Mouse (Mus musculus) adrenal gland, adult 2 months (tissue): ENCODE data around the gene Baz1a. TPM values are rescaled to one million over a fixed set of nuclear protein-coding genes. Genes with fewer than 3 reads are reported as not detected.

Experiments
- DNase-seq: peaks from one replicate; pipeline ENCODE4 v3.0.0; 2021
- polyA plus RNA-seq: library from polyadenylated mRNA; depleted of rRNA; stranded (reverse); fragments of >200 nt; gene quantifications from 2 replicates; pipeline ENCODE4 v1.2.3, GENCODE M21; 2012; rRNA removed
- total RNA-seq, 2 experiments: library from RNA; stranded (reverse); gene quantifications; 2 replicates each; pipeline ENCODE4 v1.2.3; 2021

Baz1a gene
- total and polyA plus RNA-seq, 3 experiments: 1.4 to 37.6 (median 16.5) TPM

GRCm38 (mm10) chr12:54859531-54859930 lies 154.6 kb downstream of the Baz1a start:
- no peak for DNase-seq

DNA sequence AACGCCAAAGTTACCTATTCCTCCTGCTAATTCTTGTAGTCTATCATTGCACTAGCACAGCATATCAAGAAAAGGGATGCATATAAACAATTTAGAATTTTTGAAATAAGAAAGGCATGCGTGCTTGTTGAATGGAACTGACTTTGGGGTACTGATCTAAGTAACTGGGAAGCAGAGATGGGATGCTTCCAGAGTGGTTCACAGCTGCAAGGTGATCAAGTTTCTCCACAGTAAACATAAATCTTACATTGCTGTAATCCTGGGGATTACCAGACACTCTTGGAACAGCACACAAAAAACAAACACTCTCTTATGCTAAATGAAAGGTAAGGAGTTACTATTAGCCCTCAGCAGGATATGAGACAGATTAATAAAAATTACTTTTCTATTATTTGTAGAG lies 163.6 kb downstream of the Baz1a start:
- DNase-seq: no peak

DNA sequence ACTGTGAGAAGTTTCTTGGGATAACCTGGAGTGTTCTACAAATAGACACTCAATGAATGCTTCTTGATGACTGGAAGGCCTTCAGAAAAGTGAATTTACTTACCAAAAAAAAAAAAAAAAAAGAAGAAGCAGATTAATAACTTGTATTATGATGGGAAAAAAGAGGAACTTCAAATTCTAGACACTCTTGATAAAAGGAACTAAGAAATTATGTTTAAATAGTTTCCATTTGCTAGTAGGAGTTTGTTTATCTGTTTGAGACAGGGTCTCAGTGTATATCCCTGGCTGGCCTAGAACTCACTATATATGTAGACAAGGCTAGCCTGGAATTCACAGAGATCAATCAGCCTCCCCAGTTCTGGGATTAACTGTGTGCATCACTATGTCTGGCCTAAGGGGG lies 169.7 kb downstream of the Baz1a start:
- DNase-seq: no peak

Other genes starting within 250 kb of the Baz1a start
- gene Snx6, start 218.6 kb downstream of the Baz1a start, total RNA-seq: 10 to 100 TPM; 54.7 to 62.0 TPM
- gene Snx6, start 218.6 kb downstream of the Baz1a start, polyA plus RNA-seq: 9.9 and 16.3 TPM in 2 replicates
- gene Cfl2, start 151.5 kb downstream of the Baz1a start, total RNA-seq: 100 to 1,000 TPM; 110 to 136 TPM
- 1.8 and 3.6 TPM in 2 replicates for gene Cfl2, start 151.5 kb downstream of the Baz1a start, polyA plus RNA-seq
- not detected for gene Gm20403, start 27.8 kb downstream of the Baz1a start, total RNA-seq
- gene Gm20403, start 27.8 kb downstream of the Baz1a start, polyA plus RNA-seq: not detected in 2 replicates
- 10 to 100 TPM in 1 of 2 experiments, 1 to 10 TPM in 1; 8.9 to 11.6 TPM for gene 2700097O09Rik, start 65.8 kb upstream of the Baz1a start, total RNA-seq
- 1.8 and 2.4 TPM in 2 replicates for gene 2700097O09Rik, start 65.8 kb upstream of the Baz1a start, polyA plus RNA-seq
- 100 to 1,000 TPM; 126 to 192 TPM for gene Srp54a, start 65.9 kb upstream of the Baz1a start, total RNA-seq
- 24.5 and 30.0 TPM in 2 replicates for gene Srp54a, start 65.9 kb upstream of the Baz1a start, polyA plus RNA-seq
- 10 to 100 TPM in 1 of 2 experiments, 1 to 10 TPM in 1; 4.9 to 10.1 TPM for gene Fam177a, start 110.1 kb upstream of the Baz1a start, total RNA-seq
- gene Fam177a, start 110.1 kb upstream of the Baz1a start, polyA plus RNA-seq: 3.4 TPM in 2 replicates
- 10 to 100 TPM; 65.2 to 78.5 TPM for gene Srp54b, start 140.8 kb upstream of the Baz1a start, total RNA-seq
- 50.4 and 75.2 TPM in 2 replicates for gene Srp54b, start 140.8 kb upstream of the Baz1a start, polyA plus RNA-seq
- 1 to 10 TPM; 2.1 to 8.9 TPM for gene 1700047I17Rik2, start 185.2 kb upstream of the Baz1a start, total RNA-seq
- gene 1700047I17Rik2, start 185.2 kb upstream of the Baz1a start, polyA plus RNA-seq: not detected in 2 replicates
- 10 to 100 TPM; 42.0 to 85.9 TPM for gene Srp54c, start 215.8 kb upstream of the Baz1a start, total RNA-seq
- gene Srp54c, start 215.8 kb upstream of the Baz1a start, polyA plus RNA-seq: 4.1 and 8.5 TPM in 2 replicates